Mouse (Mus musculus) stomach, postnatal 0 days (tissue): ENCODE measurements at regions not wholly inside any gene's neighbourhood (a gene's known extent, or its start where the extent isn't known, plus 50 kb on each side); places are given as distances from the start of the nearest gene placed in this dataset.
A peak's percentile ranks its signal among the peaks of the same experiment; 100 is the strongest.

Experiments used
- ATAC-seq: fragments of 200-750 bp; cut with Nextera tagmentation; 2 replicates; pipeline ENCODE4 v1.8.0; 2017; ENCODE audit not compliant: low FRiP score, low TSS enrichment
- DNase-seq: peaks from one replicate; pipeline ENCODE4 v3.0.0-alpha.2; 2016; ENCODE audit warnings: low spot score
- H3K27ac ChIP-seq: fragments of 300-500 bp; sonication (generic); replicated peaks from 2 replicates; pipeline ENCODE4 v1.5.1; 2014; ENCODE audit warnings: mild to moderate bottlenecking, control low read depth
- H3K27me3 ChIP-seq: fragments of 300-500 bp; sonication (generic); 2 replicates; pipeline ENCODE4 v1.6.1; 2014; ENCODE audit warnings: low read length; ENCODE audit not compliant: control insufficient read depth, insufficient read depth
- H3K36me3 ChIP-seq: fragments of 300-500 bp; sonication (generic); 2 replicates; pipeline ENCODE4 v1.6.1; 2014; ENCODE audit warnings: low read length, mixed read lengths; ENCODE audit not compliant: control insufficient read depth, insufficient read depth
- H3K4me1 ChIP-seq: fragments of 300-500 bp; sonication (generic); replicated peaks from 2 replicates; pipeline ENCODE4 v1.6.1; 2014; ENCODE audit warnings: antibody characterized with exemption; ENCODE audit not compliant: control insufficient read depth, insufficient read depth
- H3K4me2 ChIP-seq: fragments of 300-500 bp; sonication (generic); replicated peaks from 2 replicates; pipeline ENCODE4 v1.6.1; 2014; ENCODE audit warnings: low read depth, mild to moderate bottlenecking, control low read depth, moderate library complexity
- H3K4me3 ChIP-seq: fragments of 300-500 bp; sonication (generic); 2 replicates; pipeline ENCODE4 v1.5.1; 2014; ENCODE audit warnings: low read depth, low read length, control low read depth
- H3K9ac ChIP-seq: fragments of 300-500 bp; sonication (generic); 2 replicates; pipeline ENCODE4 v1.6.1; 2014; ENCODE audit warnings: mild to moderate bottlenecking, low read length, control low read depth, mixed read lengths
- H3K9me3 ChIP-seq: fragments of 300-500 bp; sonication (generic); 2 replicates; pipeline ENCODE4 v1.6.1; 2016; ENCODE audit warnings: low read length; ENCODE audit not compliant: control insufficient read depth
- CTCF ChIP-seq: IDR thresholded peaks from 2 replicates; pipeline ENCODE4 v1.5.1; 2016; ENCODE audit warnings: antibody characterized with exemption, low read depth, mild to moderate bottlenecking, moderate library complexity
- EP300 ChIP-seq: optimal IDR thresholded peaks from 2 replicates; pipeline ENCODE3; 2016; ENCODE audit warnings: antibody characterized with exemption
- WGBS: fragments of 180-500 bp; shearing (Covaris S2); extraction: QIAGEN DNeasy Blood & Tissue Kit; methylation state at CpG from one replicate; pipeline ENCODE4 v1.1.7; 2014; 5-methylcytosine and 5-hydroxymethylcytosine counted together

GRCm38 (mm10) chr5:51914731-51915130, 275.6 kb downstream of the Dhx15 start:
- no peaks in the 10 kb centered on the region for H3K36me3 ChIP-seq
- no peaks in the 10 kb centered on the region for H3K27me3 ChIP-seq
- no peaks in the 10 kb centered on the region for H3K9me3 ChIP-seq
- no peak overlapping the region for H3K4me3 ChIP-seq
- no peak overlapping the region for H3K27ac ChIP-seq
- 85% methylated on average over 6 of the region's 6 CpGs for WGBS
- ATAC-seq (no peak), DNase-seq (no peak)
- TF ChIP-seq CTCF (no peak), EP300 (no peak)
- H3K4me2 ChIP-seq, result no peak overlapping the region
- no peak overlapping the region for H3K9ac ChIP-seq
- H3K4me1 ChIP-seq, result no peaks in the 10 kb centered on the region

- no peaks in the 10 kb centered on the region for H3K27me3 ChIP-seq
- DNase-seq, result no peak
- H3K4me1 ChIP-seq, result no peaks in the 10 kb centered on the region
- ATAC-seq, result no peak
- WGBS, result 63% methylated on average over 8 of the region's 8 CpGs
- no peaks in the 10 kb centered on the region for H3K36me3 ChIP-seq
- no peak overlapping the region for H3K4me2 ChIP-seq
- H3K4me3 ChIP-seq, result no peak overlapping the region
- no peak overlapping the region for H3K9ac ChIP-seq
- H3K9me3 ChIP-seq, result no peaks in the 10 kb centered on the region
- no peak overlapping the region for H3K27ac ChIP-seq
- no peak for TF ChIP-seq EP300
- TF ChIP-seq CTCF, result peak; percentile 61
These were observed 281.5 kb downstream of the Dhx15 start for GRCm38 (mm10) chr5:51908861-51909260.

GRCm38 (mm10) chr5:51906315-51907109, 283.8 kb downstream of the Dhx15 start:
- no peak overlapping the region for H3K4me3 ChIP-seq
- DNase-seq (no peak), ATAC-seq (no peak)
- TF ChIP-seq EP300, result no peak
- no peak for TF ChIP-seq CTCF
- no peaks in the 10 kb centered on the region for H3K36me3 ChIP-seq
- no peak overlapping the region for H3K4me2 ChIP-seq
- H3K9ac ChIP-seq, result no peak overlapping the region
- no peaks in the 10 kb centered on the region for H3K4me1 ChIP-seq
- no peaks in the 10 kb centered on the region for H3K27me3 ChIP-seq
- WGBS, result 53% methylated on average over 9 of the region's 9 CpGs
- H3K27ac ChIP-seq, result no peak overlapping the region
- H3K9me3 ChIP-seq, result no peaks in the 10 kb centered on the region

- no peak overlapping the region for H3K4me2 ChIP-seq
- WGBS, result 54% methylated on average over 8 of the region's 8 CpGs
These were observed 296.2 kb downstream of the Dhx15 start for GRCm38 (mm10) chr5:51894159-51894558.

GRCm38 (mm10) chr5:51891341-51891740, 299.0 kb downstream of the Dhx15 start:
- Histone ChIP-seq H3K4me3 (no peak overlapping the region), H3K27me3 (no peaks in the 10 kb centered on the region), H3K36me3 (no peaks in the 10 kb centered on the region), H3K9me3 (no peaks in the 10 kb centered on the region), H3K9ac (no peak overlapping the region), H3K4me2 (no peak overlapping the region), H3K27ac (no peak overlapping the region), H3K4me1 (no peaks in the 10 kb centered on the region)
- DNase-seq (no peak), ATAC-seq (no peak)
- no peak for TF ChIP-seq EP300
- no peak for TF ChIP-seq CTCF
- WGBS, result 85% methylated on average over 4 of the region's 4 CpGs

More at GRCm38 (mm10) chr5:51894159-51894558, 296.2 kb downstream of the Dhx15 start:
- H3K36me3 ChIP-seq, result no peaks in the 10 kb centered on the region
- H3K9me3 ChIP-seq, result no peaks in the 10 kb centered on the region
- ATAC-seq (no peak), DNase-seq (no peak)
- H3K4me3 ChIP-seq, result no peak overlapping the region
- no peak overlapping the region for H3K9ac ChIP-seq
- H3K4me1 ChIP-seq, result no peaks in the 10 kb centered on the region
- no peaks in the 10 kb centered on the region for H3K27me3 ChIP-seq
- H3K27ac ChIP-seq, result no peak overlapping the region
- TF ChIP-seq CTCF (no peak), EP300 (no peak)

GRCm38 (mm10) chr5:51888404-51888803, 301.9 kb downstream of the Dhx15 start:
- ATAC-seq (no peak), DNase-seq (no peak)
- Histone ChIP-seq H3K36me3 (no peaks in the 10 kb centered on the region), H3K9me3 (no peaks in the 10 kb centered on the region), H3K27me3 (no peaks in the 10 kb centered on the region), H3K27ac (no peak overlapping the region), H3K4me1 (no peaks in the 10 kb centered on the region), H3K4me2 (no peak overlapping the region), H3K9ac (no peak overlapping the region), H3K4me3 (no peak overlapping the region)
- 78% methylated on average over 7 of the region's 7 CpGs for WGBS
- TF ChIP-seq CTCF (no peak), EP300 (no peak)
